Mouse (Mus musculus) c-Kit-positive CD71-positive TER-119-positive erythroid progenitor cells, embryonic 14.5 days (primary cell): ENCODE measurements around the gene Dazap1.
A peak's percentile ranks its signal among the peaks of the same experiment; 100 is the strongest.

ENCODE experiments used
- DNase-seq: peaks from one replicate; pipeline ENCODE4 v3.0.0-alpha.2; 2013; ENCODE audit warnings: low spot score

Dazap1 gene

GRCm38 (mm10) chr10:80323261-80324119 is 62.2 kb downstream of the Dazap1 start:
- peak; percentile 74 for DNase-seq

DNA sequence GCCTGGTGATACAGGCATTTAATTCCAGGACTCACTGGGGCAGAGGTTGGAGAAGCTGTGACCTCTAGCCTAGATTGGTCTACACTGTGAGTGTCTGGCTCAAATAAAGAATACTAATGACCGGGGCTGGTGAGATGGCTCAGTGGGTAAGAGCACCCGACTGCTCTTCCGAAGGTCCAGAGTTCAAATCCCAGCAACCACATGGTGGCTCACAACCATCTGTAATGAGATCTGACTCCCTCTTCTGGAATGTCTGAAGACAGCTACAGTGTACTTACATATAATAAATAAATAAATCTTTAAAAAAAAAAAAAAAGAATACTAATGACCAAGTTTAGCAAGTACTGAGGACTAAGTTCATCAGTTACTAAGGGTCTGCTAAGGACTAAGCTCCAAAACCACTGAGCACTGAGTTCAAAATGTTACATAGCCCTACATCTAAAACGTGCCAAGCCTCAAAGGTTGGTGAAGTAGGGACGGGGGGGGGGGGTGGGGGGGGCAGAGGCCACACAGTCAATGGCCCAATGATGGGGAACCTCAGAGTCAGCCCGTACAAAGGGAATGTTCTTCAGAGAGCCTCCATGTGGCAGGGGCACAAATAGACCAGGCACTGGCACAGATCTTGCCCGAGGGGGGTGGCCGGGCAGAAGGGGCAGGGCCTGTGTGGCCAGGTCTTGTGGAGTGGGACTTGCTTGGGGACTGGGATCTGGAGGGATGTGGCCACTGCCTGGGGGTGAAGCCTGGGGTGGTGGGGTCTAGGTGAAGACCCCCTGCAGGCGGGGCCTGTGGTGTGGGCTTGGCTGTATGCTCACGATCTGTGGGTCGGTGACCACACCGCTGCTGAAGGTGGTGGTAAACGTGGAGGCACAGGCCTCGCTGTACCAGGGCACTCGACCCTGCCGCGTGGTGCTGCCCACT is 63.1 kb downstream of the Dazap1 start:
- DNase-seq = no peak

- no peak for DNase-seq
These were observed 63.8 kb downstream of the Dazap1 start for GRCm38 (mm10) chr10:80325045-80325444.

DNA sequence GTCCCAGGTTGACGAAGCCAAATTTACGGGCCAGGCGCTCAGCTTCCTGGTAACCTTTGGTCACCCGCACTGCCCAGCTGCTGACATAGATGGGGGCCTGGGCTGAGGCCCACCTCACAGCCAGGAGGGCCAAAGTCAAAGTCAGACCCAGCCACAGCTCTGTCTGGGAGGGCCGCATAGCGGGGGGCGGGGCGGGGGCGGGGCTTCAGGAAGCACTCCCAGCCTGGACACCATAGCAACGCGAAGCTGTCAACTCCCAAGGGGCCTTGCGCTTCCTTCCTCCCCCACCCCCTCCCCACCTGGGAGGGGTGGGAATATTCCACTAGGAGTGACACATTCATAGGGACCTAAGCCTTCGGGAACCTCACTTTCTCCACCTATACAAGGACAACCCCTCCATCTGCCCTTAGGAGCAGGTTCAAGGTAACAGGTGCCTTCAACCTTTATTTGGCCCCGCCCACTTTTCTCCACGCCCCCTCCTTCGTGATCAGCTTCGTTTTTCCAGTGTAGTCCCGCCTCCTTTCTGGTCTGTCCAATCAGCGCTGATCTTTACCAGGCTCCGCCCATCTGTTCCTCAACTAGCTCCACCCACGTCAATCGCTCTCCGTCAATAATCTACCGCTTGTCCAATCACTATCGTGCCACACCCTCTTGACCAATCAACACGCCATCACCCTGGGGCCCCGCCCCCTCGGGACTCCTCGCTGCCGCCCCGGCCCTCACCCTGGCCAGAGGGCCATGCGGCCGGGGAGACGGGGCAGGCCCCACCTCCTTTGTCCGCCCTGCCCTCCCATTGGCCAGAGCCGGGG is 68.2 kb downstream of the Dazap1 start, which contains the start of the genes Pcsk4 and Reep6:
Gene Pcsk4 (minus strand): TSS at position 226 of the 809 bp plus-strand sequence.
Gene Reep6 (plus strand): TSS at position 681 of the 809 bp plus-strand sequence.
- peak; percentile 97 for DNase-seq

GRCm38 (mm10) chr10:80330084-80330483 is 68.8 kb downstream of the Dazap1 start:
- no peak for DNase-seq

- DNase-seq = no peak
These were observed 69.6 kb downstream of the Dazap1 start for GRCm38 (mm10) chr10:80330888-80331287.

DNA sequence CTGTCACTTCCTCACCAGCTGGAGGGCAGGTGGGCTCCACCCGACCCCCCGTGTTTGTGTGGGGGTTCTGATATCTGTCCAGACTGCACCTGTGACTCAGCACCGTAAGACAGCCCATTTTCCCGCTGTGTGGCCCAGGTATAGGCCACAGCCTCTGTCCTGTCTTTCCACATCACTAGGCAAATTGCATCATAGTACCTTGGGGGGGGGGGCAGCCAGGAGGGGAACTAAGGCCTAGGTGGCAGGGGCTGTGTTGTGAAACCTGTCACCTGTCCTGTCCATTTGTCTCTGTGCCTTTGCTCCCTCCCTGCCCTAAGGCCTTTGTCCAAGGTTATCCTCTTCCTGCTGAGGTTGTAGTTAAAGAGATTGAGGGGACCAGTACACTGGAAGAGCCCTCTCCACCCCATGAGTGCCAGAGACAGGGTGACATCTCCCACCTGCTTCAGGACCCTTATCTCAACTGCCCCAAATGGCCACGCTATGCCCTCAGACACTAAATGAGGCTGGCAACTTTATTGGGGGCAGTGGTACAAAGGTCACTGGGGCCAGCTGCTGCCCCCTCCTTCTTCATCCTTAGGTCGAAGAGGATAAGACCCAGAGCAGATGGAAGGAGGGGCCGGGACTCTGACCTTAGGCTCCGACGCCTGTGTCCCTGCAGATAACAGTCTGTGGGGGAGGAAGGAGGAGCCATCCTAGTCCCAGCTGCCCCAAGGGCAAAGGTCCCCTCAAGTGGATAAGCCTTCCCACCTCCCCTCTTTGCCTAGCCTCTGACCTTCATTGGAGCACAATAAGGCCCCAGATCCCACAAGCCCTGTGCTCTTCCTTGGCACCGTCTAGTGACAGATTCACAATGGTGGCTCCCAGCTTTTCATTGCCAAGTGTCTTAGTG is 70.6 kb downstream of the Dazap1 start:
- peak; percentile 87 for DNase-seq

GRCm38 (mm10) chr10:80332525-80332989 is 71.3 kb downstream of the Dazap1 start:
- DNase-seq = no peak

GRCm38 (mm10) chr10:80336263-80336662 is 75.0 kb downstream of the Dazap1 start:
- DNase-seq = no peak
